Mouse (Mus musculus) bone marrow, adult 2 months (tissue): ENCODE measurements at regions not wholly inside any gene's neighbourhood (a gene's known extent, or its start where the extent isn't known, plus 50 kb on each side); places are given as distances from the start of the nearest gene placed in this dataset.

ENCODE experiments used
- H3K27ac ChIP-seq: fragments of 200-500 bp; 2 replicates; pipeline ENCODE4 v1.5.1; 2012; ENCODE audit warnings: low read depth, mild to moderate bottlenecking, control low read depth, inconsistent platforms, low read length; ENCODE audit not compliant: control insufficient read depth, poor library complexity, insufficient read depth
- H3K4me1 ChIP-seq: fragments of 200-500 bp; 2 replicates; pipeline ENCODE4 v1.6.1; 2011; ENCODE audit warnings: low read length; ENCODE audit not compliant: control insufficient read depth, insufficient read depth
- H3K4me3 ChIP-seq: fragments of 200-500 bp; replicated peaks from 2 replicates; pipeline ENCODE3; 2011; ENCODE audit warnings: mild to moderate bottlenecking, low read depth, low read length, control low read depth; ENCODE audit not compliant: control insufficient read depth
- CTCF ChIP-seq: fragments of 200-500 bp; IDR thresholded peaks from 2 replicates; pipeline ENCODE4 v1.5.1; 2011; ENCODE audit warnings: low read length, control low read depth; ENCODE audit not compliant: control insufficient read depth, insufficient read depth
- POLR2A ChIP-seq: fragments of 200-500 bp; IDR thresholded peaks from 2 replicates; pipeline ENCODE4 v1.6.1; 2011; ENCODE audit warnings: low read depth, mild to moderate bottlenecking, control low read depth, low read length, borderline replicate concordance; ENCODE audit not compliant: control insufficient read depth
- WGBS: fragments of 180-500 bp; shearing (Covaris S2); methylation state at CpG from one replicate; pipeline ENCODE4 v1.1.7; 2018; 5-methylcytosine and 5-hydroxymethylcytosine counted together

DNA sequence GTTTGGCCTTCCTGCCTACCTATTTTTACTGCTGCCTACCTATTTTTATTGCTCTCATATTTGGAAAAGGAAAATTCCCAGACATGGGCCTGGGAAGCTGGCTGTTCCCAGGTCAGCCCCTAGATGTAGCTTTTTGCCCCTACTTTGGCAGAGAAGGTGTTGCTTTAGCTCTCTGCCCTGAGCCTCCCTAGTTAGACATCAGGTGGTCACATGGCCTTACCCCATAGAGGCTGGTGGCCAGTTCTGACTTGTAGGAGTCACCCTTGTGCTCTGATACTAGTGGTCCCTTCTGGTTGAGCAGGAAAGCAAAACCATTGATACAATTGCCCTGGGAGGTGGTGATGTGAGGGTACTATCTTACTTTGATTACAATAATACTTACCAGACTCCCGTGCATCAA is 208.2 kb downstream of the Ttc32 start:
- Histone ChIP-seq H3K4me3 (no peak overlapping the region), H3K27ac (no peak overlapping the region), H3K4me1 (no peaks in the 10 kb centered on the region)
- no peak for TF ChIP-seq CTCF
- TF ChIP-seq POLR2A = no peak
- 56% methylated on average over 1 of the region's 1 CpGs for WGBS

DNA sequence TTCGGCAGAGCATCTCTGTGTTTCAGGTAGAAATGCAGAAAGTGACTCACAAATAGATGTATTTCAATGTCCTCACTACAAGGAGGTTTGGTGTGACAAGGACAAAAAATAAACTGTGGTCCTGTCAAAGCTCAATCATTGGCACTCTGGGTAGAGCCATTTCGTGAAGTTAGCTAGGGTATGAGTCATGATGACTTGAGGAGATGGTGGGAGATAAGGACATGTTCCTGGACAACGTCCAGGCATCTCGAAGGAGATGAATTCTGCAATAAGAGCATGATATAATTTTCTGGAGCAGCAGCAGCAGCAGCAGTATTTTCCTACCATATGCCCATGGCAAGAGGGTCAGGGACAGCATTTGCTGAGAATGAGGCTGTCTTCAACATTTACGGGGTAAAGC is 217.7 kb downstream of the Ttc32 start:
- 52% methylated on average over 5 of the region's 5 CpGs for WGBS
- Histone ChIP-seq H3K4me3 (no peak overlapping the region), H3K4me1 (no peaks in the 10 kb centered on the region), H3K27ac (no peak overlapping the region)
- TF ChIP-seq CTCF (no peak), POLR2A (no peak)

DNA sequence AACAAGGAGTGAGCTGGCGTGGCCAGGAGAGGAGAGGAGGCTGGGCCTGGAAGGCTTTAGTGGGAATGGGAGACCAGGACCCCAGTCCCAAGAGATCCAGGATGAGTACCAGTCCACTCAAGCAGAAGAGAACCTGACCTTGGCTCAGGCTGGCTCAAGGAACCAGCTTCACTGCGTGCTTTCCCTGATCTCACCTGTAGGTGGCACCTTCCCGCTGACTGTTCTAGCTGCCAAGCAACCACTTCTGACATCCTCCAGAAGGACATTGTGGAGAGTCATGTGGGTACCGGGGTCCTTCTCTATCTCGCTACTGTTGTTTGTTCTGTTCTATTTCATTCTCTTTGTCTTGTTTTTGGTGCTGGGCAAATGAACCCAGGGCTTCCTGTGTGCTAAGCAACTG is 222.0 kb downstream of the Ttc32 start:
- Histone ChIP-seq H3K4me3 (no peak overlapping the region), H3K27ac (no peak overlapping the region), H3K4me1 (no peaks in the 10 kb centered on the region)
- TF ChIP-seq POLR2A (no peak), CTCF (peak; percentile 46; the same call in 1 of the 2 replicates)
- 23% methylated on average over 5 of the region's 5 CpGs for WGBS

DNA sequence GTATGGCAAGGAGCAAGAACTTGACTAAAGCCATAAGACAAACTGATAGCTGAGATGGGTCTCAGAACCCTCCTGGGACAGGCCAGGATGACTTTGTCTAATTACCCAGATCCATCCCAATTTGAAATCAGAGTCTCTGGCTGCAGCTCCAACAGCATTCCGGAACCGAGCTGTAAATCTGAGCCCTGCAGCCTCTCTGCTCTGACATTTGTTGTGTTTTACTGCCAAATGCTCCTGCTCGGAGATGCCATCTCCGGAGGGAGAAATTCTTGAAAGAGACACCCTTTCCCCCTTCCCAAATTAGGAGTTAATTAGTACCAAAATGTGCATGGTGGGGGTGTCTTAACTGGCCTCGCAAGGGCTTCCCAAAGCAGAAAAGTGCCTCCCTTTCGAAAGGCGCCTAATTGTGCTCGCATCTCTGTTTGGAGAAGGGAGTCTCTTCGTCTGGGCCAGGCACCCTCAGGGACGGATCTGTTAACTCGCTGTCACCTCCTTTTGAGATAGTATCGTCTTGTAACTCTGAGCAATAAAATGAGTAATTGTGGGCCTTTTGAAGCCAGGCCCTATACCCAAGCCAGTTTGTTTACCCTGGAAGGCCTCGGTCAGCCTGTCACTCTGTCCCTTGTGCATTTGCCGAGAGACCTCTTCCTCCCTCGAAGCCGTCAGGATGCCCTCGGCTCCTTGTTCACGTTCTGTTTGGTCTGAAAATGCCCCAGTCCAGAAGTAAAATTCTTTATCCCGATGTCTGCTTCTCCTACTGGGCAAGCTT is 223.7 kb downstream of the Ttc32 start:
- no peaks in the 10 kb centered on the region for H3K4me1 ChIP-seq
- 38% methylated on average over 19 of the region's 19 CpGs for WGBS
- no peak overlapping the region for H3K27ac ChIP-seq
- no peak for TF ChIP-seq POLR2A
- TF ChIP-seq CTCF = no peak
- no peak overlapping the region for H3K4me3 ChIP-seq

DNA sequence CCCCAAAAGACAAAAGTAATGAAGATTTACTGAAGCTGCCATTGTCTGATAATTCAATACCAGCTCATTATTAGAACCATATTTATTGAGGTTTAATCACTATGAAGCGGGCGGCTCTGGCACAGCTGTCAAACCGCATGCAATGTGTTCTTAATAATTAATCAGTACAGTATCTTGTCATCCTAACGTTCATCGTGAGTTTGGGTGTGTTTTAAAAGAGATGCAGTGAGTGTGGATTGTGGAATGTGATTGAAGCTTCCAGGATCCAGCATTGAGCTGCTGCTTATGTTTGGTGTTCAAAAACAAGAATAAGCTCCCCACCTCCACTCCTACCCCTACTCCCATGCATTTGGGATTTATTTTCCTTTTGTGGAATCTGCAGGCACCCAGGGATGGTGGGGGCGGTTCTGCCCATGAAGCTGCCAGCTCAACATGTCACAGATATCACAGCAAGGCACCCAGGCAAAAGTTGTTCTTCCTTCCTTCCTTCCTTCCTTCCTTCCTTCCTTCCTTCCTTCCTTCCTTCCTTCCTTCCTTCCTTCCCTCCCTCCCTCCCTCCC is 224.6 kb downstream of the Ttc32 start:
- Histone ChIP-seq H3K4me3 (no peak overlapping the region), H3K4me1 (no peaks in the 10 kb centered on the region), H3K27ac (no peak overlapping the region)
- 81% methylated on average over 6 of the region's 6 CpGs for WGBS
- TF ChIP-seq CTCF (no peak), POLR2A (no peak)

DNA sequence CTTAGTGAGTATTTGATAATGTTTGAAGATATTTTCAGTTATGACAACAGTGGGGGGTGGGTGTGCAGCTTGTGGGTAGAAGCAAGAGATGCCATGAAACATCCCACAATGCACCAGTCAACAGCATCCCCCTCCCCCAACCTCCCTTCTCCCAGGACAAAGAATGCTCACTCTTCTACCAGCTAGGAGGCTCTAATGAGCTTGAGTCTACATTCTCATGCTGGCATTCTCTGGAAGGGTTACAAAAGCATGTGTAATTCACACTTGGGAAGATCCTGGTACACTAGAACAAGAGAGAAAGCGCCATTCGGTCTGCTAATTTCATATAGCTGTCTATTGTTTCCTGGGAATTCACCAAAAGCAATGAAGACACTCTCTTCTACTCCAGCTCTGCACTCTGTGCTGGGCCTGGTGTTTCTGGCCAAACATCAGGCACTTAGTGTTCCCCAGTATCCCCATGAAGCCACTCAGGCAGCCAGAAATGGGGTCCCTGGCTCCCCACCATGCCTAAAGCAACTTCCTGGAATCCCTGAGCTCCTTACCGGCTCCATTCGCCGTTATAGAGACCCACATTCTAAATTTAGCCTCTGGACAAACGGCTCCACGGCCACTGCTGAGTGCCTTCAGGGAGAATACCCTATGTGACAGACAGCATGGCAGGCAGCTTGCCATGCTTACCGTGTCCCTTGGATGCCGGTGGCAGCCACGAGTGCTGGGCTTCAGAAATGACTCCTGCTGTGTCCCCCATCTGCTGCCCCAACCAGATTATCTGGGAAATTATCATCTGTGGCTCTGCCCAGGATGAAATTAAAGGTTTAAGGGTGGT is 226.1 kb downstream of the Ttc32 start:
- no peaks in the 10 kb centered on the region for H3K4me1 ChIP-seq
- no peak for TF ChIP-seq POLR2A
- TF ChIP-seq CTCF = no peak
- WGBS = 70% methylated on average over 10 of the region's 10 CpGs
- no peak overlapping the region for H3K4me3 ChIP-seq
- no peak overlapping the region for H3K27ac ChIP-seq

DNA sequence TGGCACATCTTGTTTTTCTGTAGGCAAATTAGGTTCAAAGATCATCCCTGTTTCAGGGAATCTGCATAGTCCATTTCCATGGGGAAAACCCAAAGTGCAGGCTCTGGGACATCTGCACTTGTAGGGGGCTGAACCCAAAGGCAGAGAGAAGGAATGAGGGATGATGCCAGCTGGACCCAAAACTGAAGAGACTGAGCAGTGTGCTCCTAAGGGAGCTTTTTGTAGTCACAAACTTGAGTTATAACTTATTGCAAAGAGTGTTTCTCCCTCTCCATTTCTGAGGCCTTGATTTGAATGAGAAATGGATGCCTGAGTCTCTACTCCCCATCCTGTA is 226.7 kb downstream of the Ttc32 start:
- Histone ChIP-seq H3K4me1 (no peaks in the 10 kb centered on the region), H3K27ac (no peak overlapping the region), H3K4me3 (no peak overlapping the region)
- TF ChIP-seq CTCF = no peak
- no peak for TF ChIP-seq POLR2A

DNA sequence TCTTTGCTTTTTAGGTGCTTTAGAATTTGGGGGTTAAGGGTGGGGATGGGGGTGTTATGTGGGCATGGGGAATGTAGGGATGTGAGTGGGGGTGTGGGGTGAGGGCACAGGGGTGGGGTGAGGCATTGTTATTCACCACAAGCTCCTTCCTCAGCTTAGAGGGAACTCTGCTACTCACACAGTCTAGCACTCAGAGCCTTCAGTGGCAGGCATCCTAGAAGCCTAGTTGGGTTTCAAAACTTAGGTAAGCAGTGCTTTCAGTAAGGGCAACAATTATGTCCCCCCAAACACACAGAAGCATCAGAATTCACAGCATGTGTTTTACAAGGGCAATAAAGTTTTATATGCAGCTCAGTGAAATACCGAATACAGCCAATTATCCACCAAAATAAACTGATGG is 228.4 kb downstream of the Ttc32 start:
- Histone ChIP-seq H3K27ac (no peak overlapping the region), H3K4me3 (no peak overlapping the region), H3K4me1 (no peaks in the 10 kb centered on the region)
- TF ChIP-seq CTCF (no peak), POLR2A (no peak)
- WGBS = 88% methylated on average over 1 of the region's 1 CpGs
